Mouse (Mus musculus) CD4-positive, CD25-positive, alpha-beta regulatory T cell, adult 9 weeks (primary cell): ENCODE data around the gene Cst6. TPM values are rescaled to one million over a fixed set of nuclear protein-coding genes. Genes with fewer than 3 reads are reported as not detected.

ENCODE experiments used
- polyA plus RNA-seq: library from polyadenylated mRNA; unstranded; fragments of 100-300 nt; shearing (Covaris generic); gene quantifications from one replicate; pipeline ENCODE4 v1.2.1, GENCODE M21; 2017

Gene Cst6
- polyA plus RNA-seq: 1.4 TPM

DNA sequence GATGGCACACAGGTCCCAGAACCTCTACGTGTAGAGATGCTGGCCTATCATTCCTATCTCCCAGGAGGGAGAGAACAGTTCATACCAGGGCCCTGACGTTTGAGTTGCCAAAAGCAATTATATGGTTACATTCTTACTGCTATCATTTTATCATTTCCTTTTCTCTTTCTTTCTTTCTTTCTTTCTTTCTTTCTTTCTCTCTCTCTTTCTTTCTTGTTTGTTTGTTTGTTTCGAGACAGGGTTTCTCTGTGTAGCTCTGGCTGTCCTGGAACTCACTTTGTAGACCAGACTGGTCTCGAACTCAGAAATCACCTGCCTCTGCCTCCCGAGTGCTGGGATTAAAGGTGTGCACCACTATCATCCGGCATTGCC lies at the start of gene Cst6:
Gene Cst6, minus strand, starts transcription at position 73 of the 372 bp plus-strand sequence.

DNA sequence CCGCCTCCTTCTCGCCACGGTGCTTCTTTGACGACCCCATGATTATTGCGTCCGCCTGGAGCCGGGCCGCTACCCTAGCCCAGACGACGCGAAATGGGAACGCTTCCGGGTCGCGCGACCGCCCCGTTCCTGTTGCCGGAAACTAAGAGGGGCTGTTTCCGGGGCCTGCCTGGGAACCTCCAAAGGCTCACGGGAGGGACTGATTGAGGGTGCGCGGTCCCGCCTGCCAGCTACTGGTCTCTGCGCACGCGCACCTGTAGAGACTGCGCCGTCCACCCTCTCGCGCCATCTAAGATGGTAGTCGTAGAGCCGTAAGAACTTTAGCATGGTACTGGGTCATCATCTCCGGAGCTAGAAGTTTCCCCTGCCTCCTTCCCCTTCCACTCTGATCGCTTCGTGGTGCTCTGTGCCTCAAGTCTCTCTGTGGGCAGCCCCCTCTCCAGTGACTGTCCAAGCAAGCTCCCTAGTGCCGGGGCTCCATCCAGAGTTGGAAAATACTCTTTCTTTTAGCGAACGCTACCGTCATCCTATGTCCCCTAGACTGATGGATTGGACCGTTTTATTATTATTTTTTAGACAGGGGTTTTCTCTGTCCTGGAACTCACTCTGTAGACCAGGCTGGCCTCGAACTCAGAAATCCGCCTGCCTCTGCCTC lies 39.3 kb upstream of the Cst6 start, which contains the start of gene Sart1:
Gene Sart1, minus strand, starts transcription at position 116 of the 655 bp plus-strand sequence.

DNA sequence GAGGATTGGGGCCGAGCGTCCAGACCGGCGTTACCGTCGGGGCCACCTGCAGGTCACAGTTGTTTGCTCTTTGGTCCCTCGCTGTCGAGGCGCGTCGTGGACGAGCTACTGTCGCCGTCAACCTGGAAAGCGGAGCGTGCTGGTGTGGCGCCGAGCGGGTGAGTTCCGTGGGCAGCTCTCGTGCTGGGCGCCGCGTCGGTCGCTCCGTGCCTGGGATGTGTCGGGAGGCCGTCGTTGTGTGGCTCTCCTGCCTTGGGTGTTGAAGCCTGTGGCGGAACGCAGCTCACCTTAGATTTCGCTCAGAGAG lies 17.6 kb upstream of the Cst6 start, which contains the start of gene Banf1:
Gene Banf1, minus strand, starts transcription at position 116 of the 307 bp plus-strand sequence.

DNA sequence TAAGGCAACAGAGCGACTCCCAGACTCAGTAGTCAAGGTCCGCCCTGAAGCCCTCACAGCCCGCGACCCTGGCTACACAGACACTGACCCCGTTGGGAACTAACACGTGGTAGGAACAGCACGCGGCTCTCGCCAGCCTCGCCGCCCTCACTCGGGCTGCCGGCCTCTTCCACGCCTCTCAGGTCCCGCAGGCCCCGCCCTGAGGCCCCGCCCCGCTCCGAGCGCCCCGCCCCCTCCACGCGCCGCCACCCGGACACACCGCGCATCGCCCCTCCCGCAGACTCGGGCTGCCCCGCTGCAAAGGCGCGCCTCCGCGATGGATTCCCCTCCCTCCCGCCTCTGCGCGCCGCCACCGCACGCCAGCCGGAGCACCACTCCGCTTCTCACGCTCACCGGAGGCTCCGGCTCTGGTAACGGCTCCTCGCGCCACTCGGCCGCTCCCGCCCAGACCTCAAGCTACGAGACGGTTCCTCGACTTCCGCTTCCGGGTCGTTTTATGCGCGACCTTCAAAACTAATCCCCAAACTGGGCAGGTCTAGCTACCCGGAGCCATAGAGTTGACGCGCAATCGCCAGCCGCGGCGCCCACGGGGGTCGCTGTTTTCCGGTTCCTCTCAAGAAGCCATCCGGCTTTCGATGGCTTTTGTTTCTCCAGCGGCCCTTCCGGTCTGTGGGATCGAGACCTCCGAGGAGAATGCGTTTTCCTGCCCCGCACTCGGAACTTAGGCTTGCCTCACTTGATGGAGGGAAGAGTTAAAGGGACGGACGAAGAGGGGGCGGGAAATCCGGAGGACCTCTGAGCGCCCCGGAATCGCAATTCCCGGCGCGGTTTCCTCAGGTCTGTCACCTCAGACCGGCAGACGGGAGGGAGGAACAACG lies 17.0 kb upstream of the Cst6 start, which contains the start of gene Eif1ad:
Gene Eif1ad, plus strand, starts transcription at position 567 of the 878 bp plus-strand sequence.

DNA sequence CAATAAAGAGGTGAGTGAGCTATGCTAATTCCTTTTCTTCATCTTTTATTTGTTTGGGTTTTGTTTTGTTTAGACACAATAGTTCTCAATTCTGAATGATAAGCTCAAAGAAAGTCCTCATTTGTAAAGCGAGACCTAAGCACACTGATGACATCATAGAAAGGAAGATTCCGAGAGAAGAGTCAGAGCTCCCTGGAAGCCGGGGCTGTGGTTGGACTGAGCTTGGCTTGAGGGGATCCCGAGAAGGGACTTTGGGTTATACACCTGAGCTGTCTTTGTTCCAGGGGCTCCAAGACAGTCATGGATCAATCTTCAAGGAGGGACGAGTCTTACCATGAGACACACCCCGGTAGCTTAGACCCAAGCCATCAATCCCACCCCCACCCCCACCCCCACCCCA lies 13.9 kb downstream of the Cst6 start, which contains the start of gene Catsper1:
Gene Catsper1, plus strand, starts transcription at position 301 of the 400 bp plus-strand sequence.

DNA sequence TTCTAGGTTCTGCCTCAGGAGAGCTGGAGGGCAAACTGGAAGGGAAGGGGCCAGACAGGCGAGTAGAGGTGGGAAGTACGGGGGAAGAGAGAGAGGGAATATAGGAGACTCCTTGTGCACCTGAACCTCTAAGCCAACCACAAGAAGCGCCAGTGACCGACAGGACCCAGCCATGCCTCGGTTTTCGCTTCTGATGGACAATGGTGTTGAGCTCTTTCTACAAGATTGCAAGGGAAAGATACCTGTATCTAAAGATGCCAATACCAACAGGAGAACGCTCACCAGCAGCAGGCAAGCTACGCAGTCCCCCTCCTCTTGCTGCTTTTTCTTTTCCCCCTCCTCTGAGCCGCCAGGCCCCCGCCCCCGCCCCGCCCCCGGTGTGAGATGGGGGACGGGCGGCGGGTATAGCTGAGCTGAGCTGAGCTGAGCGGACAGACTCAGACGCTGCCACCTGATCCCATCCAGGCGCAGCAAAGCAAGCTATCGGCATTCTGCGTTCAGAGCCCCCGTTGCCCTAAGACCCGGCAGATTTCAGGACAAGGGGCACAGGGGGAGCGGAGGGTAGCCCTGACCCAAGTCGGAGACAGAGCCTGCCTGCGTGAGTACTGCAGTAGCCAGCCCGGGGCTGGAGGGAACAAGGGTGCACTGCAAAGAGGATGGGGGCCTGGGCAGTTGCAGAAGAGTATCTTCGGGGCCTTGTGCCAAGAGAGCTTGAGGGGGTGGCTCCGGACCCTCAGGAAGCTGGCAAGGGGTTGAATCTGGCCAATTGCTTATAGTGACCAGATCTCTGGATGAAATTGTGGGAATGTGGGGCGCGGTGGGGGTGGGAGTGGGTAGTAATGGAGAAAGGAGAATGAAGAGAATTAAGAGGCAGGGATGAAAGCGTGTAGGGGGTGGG lies 51.2 kb downstream of the Cst6 start, which contains the start of gene Gal3st3:
Gene Gal3st3, plus strand, starts transcription at position 429 of the 898 bp plus-strand sequence.

DNA sequence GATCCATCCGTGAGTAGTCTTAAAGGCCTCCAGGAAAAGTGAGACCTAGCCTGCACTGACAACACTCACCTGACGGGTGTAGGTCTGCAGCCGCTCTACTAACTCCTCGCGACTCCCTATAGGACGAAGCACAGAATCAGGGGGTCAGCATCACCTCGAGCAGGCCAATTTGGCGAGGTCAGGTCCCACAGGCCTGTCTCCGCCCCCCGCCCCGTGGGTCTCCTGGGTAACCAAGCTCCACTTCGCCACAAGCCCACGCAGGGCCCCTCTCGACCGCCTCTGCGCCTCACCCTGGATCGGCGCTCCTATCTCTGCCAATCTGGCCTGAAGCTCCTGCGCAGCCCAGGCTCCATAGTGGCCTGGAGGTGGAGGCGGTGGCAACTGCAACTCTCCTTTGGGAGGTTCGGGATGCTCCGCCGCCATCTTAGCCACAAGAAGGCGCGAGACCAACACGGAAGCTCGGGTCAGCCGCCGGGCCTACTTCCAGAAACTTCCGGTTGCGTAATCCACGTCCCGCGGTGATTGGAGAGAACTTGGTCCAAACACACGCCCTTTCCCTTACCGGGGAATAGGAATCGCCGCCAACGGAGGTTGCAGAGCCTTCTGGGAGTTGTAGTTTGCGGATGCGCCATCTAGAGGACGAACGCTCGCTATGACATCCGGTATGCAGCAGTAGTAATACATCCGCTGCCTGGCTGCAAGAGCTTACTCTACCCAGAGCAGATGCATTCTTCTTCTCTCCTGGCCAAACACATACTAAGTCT lies 54.2 kb downstream of the Cst6 start, which contains the start of gene Sf3b2:
Gene Sf3b2, minus strand, starts transcription at position 484 of the 764 bp plus-strand sequence.

Other genes starting within 250 kb of the Cst6 start
- gene Rab1b, start 242.5 kb downstream of the Cst6 start, polyA plus RNA-seq: 267 TPM
- gene Klc2, start 231.0 kb downstream of the Cst6 start, polyA plus RNA-seq: 5.4 TPM
- 15.1 TPM for gene Pacs1, start 76.5 kb downstream of the Cst6 start, polyA plus RNA-seq
- 449 TPM for gene Sf3b2, start 54.1 kb downstream of the Cst6 start, polyA plus RNA-seq
- gene Gal3st3, start 51.2 kb downstream of the Cst6 start, polyA plus RNA-seq: not detected
- gene Catsper1, start 13.8 kb downstream of the Cst6 start, polyA plus RNA-seq: not detected
- 66.3 TPM for gene Eif1ad, start 17.2 kb upstream of the Cst6 start, polyA plus RNA-seq
- 350 TPM for gene Banf1, start 17.6 kb upstream of the Cst6 start, polyA plus RNA-seq
- gene Sart1, start 39.1 kb upstream of the Cst6 start, polyA plus RNA-seq: 26.6 TPM
- gene Tsga10ip, start 53.0 kb upstream of the Cst6 start, polyA plus RNA-seq: 1.0 TPM
- gene Drap1, start 75.4 kb upstream of the Cst6 start, polyA plus RNA-seq: 73.1 TPM
- gene AI837181, start 75.6 kb upstream of the Cst6 start, polyA plus RNA-seq: 14.3 TPM
- gene Fosl1, start 98.0 kb upstream of the Cst6 start, polyA plus RNA-seq: not detected
- 3.6 TPM for gene Ccdc85b, start 108.3 kb upstream of the Cst6 start, polyA plus RNA-seq
- 178 TPM for gene Fibp, start 111.0 kb upstream of the Cst6 start, polyA plus RNA-seq
- gene Ctsw, start 118.9 kb upstream of the Cst6 start, polyA plus RNA-seq: 115 TPM
- 2.3 TPM for gene Efemp2, start 124.4 kb upstream of the Cst6 start, polyA plus RNA-seq
- 70.5 TPM for gene Mus81, start 138.8 kb upstream of the Cst6 start, polyA plus RNA-seq
- gene Cfl1, start 140.9 kb upstream of the Cst6 start, polyA plus RNA-seq: 4,187 TPM
- 0.27 TPM for gene 1700020D05Rik, start 154.2 kb upstream of the Cst6 start, polyA plus RNA-seq
- gene Snx32, start 161.0 kb upstream of the Cst6 start, polyA plus RNA-seq: 18.4 TPM
- not detected for gene Ovol1, start 211.1 kb upstream of the Cst6 start, polyA plus RNA-seq
- 19.4 TPM for gene Ap5b1, start 218.5 kb upstream of the Cst6 start, polyA plus RNA-seq